Mouse (Mus musculus) lung, postnatal 0 days (tissue): ENCODE results near the gene Mvb12b.

Experiments
- CTCF ChIP-seq: IDR thresholded peaks from 2 replicates; pipeline ENCODE4 v1.5.1; 2016; ENCODE audit warnings: antibody characterized with exemption, mild to moderate bottlenecking
- EP300 ChIP-seq: IDR thresholded peaks from 2 replicates; pipeline ENCODE4 v1.6.1; 2016; ENCODE audit warnings: antibody characterized with exemption, mild to moderate bottlenecking, control low read depth

GRCm38 (mm10) chr2:33683594-33683993, 204.2 kb downstream of the Mvb12b start:
- TF ChIP-seq CTCF (no peak), EP300 (no peak)
